In the genomic region with DNA sequence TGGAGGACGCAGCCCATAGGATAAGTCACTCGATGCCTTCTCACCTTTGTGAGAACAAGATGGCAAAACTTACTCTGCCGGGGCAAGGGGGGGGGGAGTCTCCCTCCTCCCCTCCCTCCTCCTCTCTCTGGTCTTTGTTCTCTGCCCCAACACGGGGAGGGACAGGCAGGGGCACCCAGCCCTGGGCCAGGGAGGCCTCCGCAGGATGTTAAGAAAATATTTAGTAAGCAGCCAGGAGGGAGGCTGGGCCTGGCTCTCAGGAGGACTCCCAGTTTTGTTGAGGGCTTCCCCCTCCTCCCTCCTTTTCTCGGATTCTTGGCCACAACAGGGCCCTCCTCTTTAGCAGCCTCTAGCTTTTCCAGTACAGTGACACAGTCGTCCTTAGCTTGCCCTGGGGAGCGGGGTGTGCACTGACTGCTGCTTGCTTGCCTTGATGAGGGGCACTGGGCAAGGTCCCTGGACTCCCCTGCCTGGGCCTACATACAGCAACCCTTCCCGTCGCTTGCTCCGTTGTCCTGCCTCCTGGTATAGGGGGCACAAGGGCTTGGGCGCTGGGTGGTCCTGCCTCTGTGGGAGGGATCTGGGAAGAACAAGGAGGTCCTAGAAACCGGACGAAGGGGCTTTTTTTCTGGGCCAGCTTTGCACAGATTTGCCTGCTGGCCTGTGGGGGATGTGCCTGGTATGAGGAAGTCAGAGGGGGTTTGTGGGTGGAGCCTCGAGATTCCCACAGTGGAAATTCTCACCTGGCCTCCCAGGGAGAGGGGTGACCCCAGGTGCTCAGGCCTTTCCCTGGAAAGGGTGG, we compare ENCODE assay signal across 7 mouse cellular contexts. TPM values are rescaled to one million over a fixed set of nuclear protein-coding genes. Genes with fewer than 3 reads are reported as not detected.
DNase-seq lines count a peak whose midpoint lies in the region; ATAC-seq and TF ChIP-seq lines count a peak whose summit lies in the region.

No protein-coding gene starts in this region.

- peak in 1 of 2 experiments; percentile 51 for DNase-seq in spleen, adult 2 months (ENCODE audit: low read depth in 1 of 2, low spot score in 2 of 2)
- no peak for DNase-seq in spleen, adult 12 weeks (ENCODE audit: low spot score)
- DNase-seq in kidney, postnatal 10 days: peak; percentile 80
- peak; percentile 44 for DNase-seq in midbrain, embryonic 10.5 days (ENCODE audit: low spot score)
- no peak for DNase-seq in c-Kit-positive CD71-positive TER-119-positive erythroid progenitor cells, embryonic 14.5 days (ENCODE audit: low spot score)

- peak overlapping the region; percentile 99 for H3K9ac ChIP-seq in heart, embryonic 14.5 days (ENCODE audit: low read length)

- peaks cover 54% of the 10 kb centered on the region for H3K36me3 ChIP-seq in spleen, adult 2 months (ENCODE audit: control insufficient read depth, insufficient read depth, low read length)
- H3K36me3 ChIP-seq in heart, embryonic 14.5 days (ENCODE audit: control insufficient read depth, insufficient read depth, low read length): peaks cover 74% of the 10 kb centered on the region
- peaks cover 77% of the 10 kb centered on the region for H3K36me3 ChIP-seq in midbrain, embryonic 10.5 days

- H3K4me2 ChIP-seq in heart, embryonic 14.5 days (ENCODE audit: low read length): peak overlapping the region; percentile 77

- no peak for TF ChIP-seq POLR2A in spleen, adult 2 months (IDR thresholded peaks at IDR 0.05; ENCODE audit: low read depth, low read length)

- H3K27me3 ChIP-seq in spleen, adult 2 months (ENCODE audit: control insufficient read depth, insufficient read depth, low read length): no peaks in the 10 kb centered on the region
- H3K27me3 ChIP-seq in heart, embryonic 14.5 days (ENCODE audit: control insufficient read depth, insufficient read depth, low read length): no peaks in the 10 kb centered on the region
- no peaks in the 10 kb centered on the region for H3K27me3 ChIP-seq in midbrain, embryonic 10.5 days (ENCODE audit: low read depth, poor library complexity, severe bottlenecking)

- peak overlapping the region; percentile 96 for H3K27ac ChIP-seq in spleen, adult 2 months (ENCODE audit: insufficient read depth, low read length)
- peak overlapping the region; percentile 80 for H3K27ac ChIP-seq in brown adipose tissue, adult 24 weeks (replicated peaks; ENCODE audit: low read depth, low read length)
- peak overlapping the region; percentile 98 to 99 for H3K27ac ChIP-seq in heart, embryonic 14.5 days (replicated peaks in 1 of 2; ENCODE audit: control insufficient read depth in 1 of 2, insufficient read depth in 1 of 2, low read depth in 2 of 2, low read length in 2 of 2)
- peak overlapping the region; percentile 100 for H3K27ac ChIP-seq in midbrain, embryonic 10.5 days (replicated peaks)

- peaks cover 32% of the 10 kb centered on the region for H3K4me1 ChIP-seq in spleen, adult 2 months (ENCODE audit: control insufficient read depth, insufficient read depth, insufficient read length)
- H3K4me1 ChIP-seq in brown adipose tissue, adult 24 weeks (ENCODE audit: control insufficient read depth, insufficient read depth, insufficient read length, low read length): peaks cover 18% of the 10 kb centered on the region
- peaks cover 21 to 56% of the 10 kb centered on the region in 2 experiments for H3K4me1 ChIP-seq in heart, embryonic 14.5 days (ENCODE audit: control insufficient read depth in 2 of 2, insufficient read depth in 2 of 2, low read length in 2 of 2)
- H3K4me1 ChIP-seq in midbrain, embryonic 10.5 days: peaks cover 73% of the 10 kb centered on the region

- 18% methylated on average over 15 of the region's 15 CpGs for WGBS in spleen, adult 2 months
- 5% methylated on average over 15 of the region's 15 CpGs for WGBS in heart, embryonic 14.5 days
- 10% methylated on average over 15 of the region's 15 CpGs for WGBS in midbrain, embryonic 10.5 days

- no peak for TF ChIP-seq CTCF in spleen, adult 2 months (IDR thresholded peaks at IDR 0.05; ENCODE audit: extremely low read depth, insufficient read depth, insufficient read length, insufficient replicate concordance)

- ATAC-seq in heart, embryonic 14.5 days (ENCODE audit: insufficient number of reproducible peaks, insufficient read depth, low FRiP score, low read depth): no peak

- H3K4me3 ChIP-seq in spleen, adult 2 months (ENCODE audit: extremely low read depth, insufficient read depth, insufficient read length): peak overlapping the region; percentile 77; the same call in 1 of the 2 replicates
- peak overlapping the region; percentile 86 for H3K4me3 ChIP-seq in brown adipose tissue, adult 24 weeks (ENCODE audit: insufficient read depth, low read depth, low read length)
- peak overlapping the region; percentile 74 to 85 for H3K4me3 ChIP-seq in heart, embryonic 14.5 days (ENCODE audit: control insufficient read depth in 1 of 2, insufficient read depth in 1 of 2, low read depth in 1 of 2, low read length in 2 of 2)
- peak overlapping the region; percentile 99 for H3K4me3 ChIP-seq in midbrain, embryonic 10.5 days

- no peaks in the 10 kb centered on the region for H3K9me3 ChIP-seq in heart, embryonic 14.5 days (ENCODE audit: control insufficient read depth, low read length)
- no peaks in the 10 kb centered on the region for H3K9me3 ChIP-seq in midbrain, embryonic 10.5 days (replicated peaks)

RNA-seq across cellular contexts. Expression of a gene that starts 4.2 kb away (rescaled TPM):
- polyA plus RNA-seq in spleen, adult 2 months (2012; rRNA removed): 128 and 157 TPM in 2 replicates
- polyA plus RNA-seq in brown adipose tissue, adult 24 weeks (2012; ENCODE audit: insufficient read depth, insufficient read length, missing spikeins): 25.5 and 31.6 TPM in 2 replicates
- polyA plus RNA-seq in heart, embryonic 14.5 days (2014; fragmentation: Nextera tagmentation; extraction: Ambion mirVana): 21.2 and 25.8 TPM in 2 replicates
- polyA plus RNA-seq in midbrain, embryonic 10.5 days (2016; fragmentation: Nextera tagmentation; extraction: Ambion mirVana): 17.8 and 19.7 TPM in 2 replicates

RNA-seq across cellular contexts. Expression of a gene that starts 11.6 kb away (rescaled TPM):
- 11.9 and 13.4 TPM in 2 replicates for polyA plus RNA-seq in spleen, adult 2 months (2012; rRNA removed)
- polyA plus RNA-seq in brown adipose tissue, adult 24 weeks (2012; ENCODE audit: insufficient read depth, insufficient read length, missing spikeins): 1.1 and 1.5 TPM in 2 replicates
- 1.6 and 2.6 TPM in 2 replicates for polyA plus RNA-seq in heart, embryonic 14.5 days (2014; fragmentation: Nextera tagmentation; extraction: Ambion mirVana)
- polyA plus RNA-seq in midbrain, embryonic 10.5 days (2016; fragmentation: Nextera tagmentation; extraction: Ambion mirVana): 7.8 and 9.3 TPM in 2 replicates

RNA-seq across cellular contexts. Expression of a gene that starts 13.5 kb away (rescaled TPM):
- polyA plus RNA-seq in spleen, adult 2 months (2012; rRNA removed): 144 and 151 TPM in 2 replicates
- 15.1 and 27.5 TPM in 2 replicates for polyA plus RNA-seq in brown adipose tissue, adult 24 weeks (2012; ENCODE audit: insufficient read depth, insufficient read length, missing spikeins)
- 79.4 and 80.7 TPM in 2 replicates for polyA plus RNA-seq in heart, embryonic 14.5 days (2014; fragmentation: Nextera tagmentation; extraction: Ambion mirVana)
- 91.8 and 135 TPM in 2 replicates for polyA plus RNA-seq in midbrain, embryonic 10.5 days (2016; fragmentation: Nextera tagmentation; extraction: Ambion mirVana)

RNA-seq across cellular contexts. Expression of a gene that starts 13.8 kb away (rescaled TPM):
- 592 and 782 TPM in 2 replicates for polyA plus RNA-seq in spleen, adult 2 months (2012; rRNA removed)
- 1,146 and 1,395 TPM in 2 replicates for polyA plus RNA-seq in brown adipose tissue, adult 24 weeks (2012; ENCODE audit: insufficient read depth, insufficient read length, missing spikeins)
- polyA plus RNA-seq in heart, embryonic 14.5 days (2014; fragmentation: Nextera tagmentation; extraction: Ambion mirVana): 988 and 1,015 TPM in 2 replicates
- 463 and 481 TPM in 2 replicates for polyA plus RNA-seq in midbrain, embryonic 10.5 days (2016; fragmentation: Nextera tagmentation; extraction: Ambion mirVana)

RNA-seq across cellular contexts. Expression of a gene that starts 20.5 kb away (rescaled TPM):
- polyA plus RNA-seq in spleen, adult 2 months (2012; rRNA removed): 10.8 TPM in 2 replicates
- 10.9 and 14.9 TPM in 2 replicates for polyA plus RNA-seq in brown adipose tissue, adult 24 weeks (2012; ENCODE audit: insufficient read depth, insufficient read length, missing spikeins)
- 7.7 and 11.1 TPM in 2 replicates for polyA plus RNA-seq in heart, embryonic 14.5 days (2014; fragmentation: Nextera tagmentation; extraction: Ambion mirVana)
- polyA plus RNA-seq in midbrain, embryonic 10.5 days (2016; fragmentation: Nextera tagmentation; extraction: Ambion mirVana): 10.6 and 11.2 TPM in 2 replicates

Comparison
In these comparisons a context has a peak if more than half of its experiments do, and no peak if none do; other contexts are left out.
1. DNase-seq: peak in kidney, postnatal 10 days (single experiment) and midbrain, embryonic 10.5 days (single experiment); none in spleen, adult 12 weeks (single experiment) and c-Kit-positive CD71-positive TER-119-positive erythroid progenitor cells, embryonic 14.5 days (single experiment).
2. Peak in every context shown above with its lines, with median percentiles within 50 percentile points of each other: H3K27ac ChIP-seq and H3K4me3 ChIP-seq.